8 mouse cellular contexts compared by ENCODE assay signal in the genomic region with DNA sequence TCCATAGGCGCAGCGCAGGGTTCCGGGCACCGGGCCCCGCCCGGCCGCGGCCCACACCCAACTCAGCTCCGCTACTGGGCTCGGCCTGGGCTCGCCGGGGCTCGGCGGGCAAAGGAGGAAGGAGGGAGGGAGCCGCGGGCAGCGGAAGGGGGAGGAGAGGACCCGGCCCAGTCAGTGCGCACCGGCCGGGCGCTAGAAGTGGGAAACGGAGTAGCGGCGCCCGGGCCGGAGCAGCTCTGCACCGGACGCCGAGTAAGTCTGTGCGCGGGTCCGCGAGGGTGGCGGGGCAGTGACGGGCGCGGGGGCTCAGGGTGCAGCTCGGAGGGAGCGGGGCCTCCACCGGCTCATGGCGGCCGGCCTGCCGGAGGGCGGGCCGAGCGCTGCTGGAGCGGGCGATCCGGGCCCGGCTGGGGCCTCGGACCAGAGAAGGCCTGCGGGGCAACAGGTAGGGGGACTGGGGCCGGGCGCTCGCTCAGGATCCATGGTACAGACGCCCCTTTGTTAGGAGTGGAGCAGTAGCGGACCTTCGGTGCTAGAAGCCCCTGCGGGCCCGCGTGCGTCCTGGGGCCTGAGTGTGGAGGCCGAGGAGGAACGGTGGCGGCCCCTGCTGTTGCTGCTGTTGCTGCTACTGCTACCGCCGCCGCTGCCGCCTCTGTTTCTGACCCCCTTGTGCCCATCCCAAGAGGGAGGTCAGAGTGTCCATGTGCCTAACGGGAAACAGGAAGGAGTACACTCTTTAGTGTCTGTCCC. TPM values are rescaled to one million over a fixed set of nuclear protein-coding genes. Genes with fewer than 3 reads are reported as not detected.
DNase-seq lines count a peak whose midpoint lies in the region; ATAC-seq and TF ChIP-seq lines count a peak whose summit lies in the region.

No protein-coding gene starts in this region.

- H3K4me3 ChIP-seq in gastrocnemius, adult 2 months = peak overlapping the region; percentile 91
- H3K4me3 ChIP-seq in hindbrain, postnatal 0 days (ENCODE audit: low read length) = peak overlapping the region; percentile 79
- H3K4me3 ChIP-seq in midbrain, embryonic 10.5 days = peak overlapping the region; percentile 78

- no peaks in the 10 kb centered on the region for H3K27me3 ChIP-seq in hindbrain, postnatal 0 days (ENCODE audit: insufficient read depth, low read length)
- H3K27me3 ChIP-seq in midbrain, embryonic 10.5 days (ENCODE audit: low read depth, poor library complexity, severe bottlenecking) = no peaks in the 10 kb centered on the region

- TF ChIP-seq CTCF in gastrocnemius, adult 2 months (IDR thresholded peaks at IDR 0.05) = peak; percentile 47
- peak; percentile 62 for TF ChIP-seq CTCF in hindbrain, postnatal 0 days (IDR thresholded peaks at IDR 0.05; ENCODE audit: low read depth)

- peak overlapping the region; percentile 99 for H3K27ac ChIP-seq in gastrocnemius, adult 2 months
- H3K27ac ChIP-seq in hindbrain, postnatal 0 days = peak overlapping the region; percentile 92
- H3K27ac ChIP-seq in midbrain, embryonic 10.5 days (replicated peaks) = peak overlapping the region; percentile 100

- peak overlapping the region; percentile 86 for H3K4me2 ChIP-seq in hindbrain, postnatal 0 days (ENCODE audit: low read depth, low read length)

- intact Hi-C loops in gastrocnemius, adult 2 months (cut with DNase I) = no loop called here
- intact Hi-C loops in left cerebral cortex, postnatal 36 days (cut with DNase I) = no loop called here

- H3K9ac ChIP-seq in hindbrain, postnatal 0 days (replicated peaks; ENCODE audit: low read length) = peak overlapping the region; percentile 98

- WGBS in hindbrain, postnatal 0 days = under 1% methylated on average over 62 of the region's 71 CpGs
- WGBS in midbrain, embryonic 10.5 days = under 1% methylated on average over 71 of the region's 71 CpGs

- peak; percentile 59 for DNase-seq in WW6 (ENCODE audit: low read depth, low spot score)
- peak; percentile 71 for DNase-seq in cerebellum, postnatal 36 days
- peak; percentile 96 for DNase-seq in gastrocnemius, adult 2 months
- peak; percentile 82 for DNase-seq in hindbrain, postnatal 0 days (ENCODE audit: low spot score)
- peak; percentile 78 to 80 for DNase-seq in left cerebral cortex, postnatal 36 days (ENCODE audit: low spot score in 2 of 2)
- peak; percentile 90 for DNase-seq in midbrain, embryonic 10.5 days (ENCODE audit: low spot score)
- DNase-seq in right cerebral cortex, postnatal 36 days (ENCODE audit: low spot score in 2 of 2) = peak; percentile 45
- DNase-seq in urinary bladder, postnatal 4 days (ENCODE audit: low spot score in 2 of 2) = peak; percentile 90 to 92

- H3K9me3 ChIP-seq in hindbrain, postnatal 0 days (ENCODE audit: low read length) = no peaks in the 10 kb centered on the region
- no peaks in the 10 kb centered on the region for H3K9me3 ChIP-seq in midbrain, embryonic 10.5 days (replicated peaks)

- no peaks in the 10 kb centered on the region for H3K36me3 ChIP-seq in hindbrain, postnatal 0 days (ENCODE audit: insufficient read depth, low read length)
- peaks cover 10% of the 10 kb centered on the region for H3K36me3 ChIP-seq in midbrain, embryonic 10.5 days

- no peaks in the 10 kb centered on the region for H3K4me1 ChIP-seq in hindbrain, postnatal 0 days (ENCODE audit: insufficient read depth, low read length)
- peaks cover 54% of the 10 kb centered on the region for H3K4me1 ChIP-seq in midbrain, embryonic 10.5 days

- ATAC-seq in hindbrain, postnatal 0 days = peak; percentile 90

RNA-seq across cellular contexts. Expression of a gene that starts 0.7 kb away (rescaled TPM):
- total RNA-seq in gastrocnemius, adult 2 months (2021) = 10 to 100 TPM; 19.6 to 23.4 TPM
- total RNA-seq in hindbrain, postnatal 0 days (2014; rRNA removed) = 43.7 and 64.0 TPM in 2 replicates
- 87.4 and 90.5 TPM in 2 replicates for polyA plus RNA-seq in hindbrain, postnatal 0 days (2015; fragmentation: Nextera tagmentation; extraction: Ambion mirVana)
- 10 to 100 TPM; 49.2 to 53.5 TPM for total RNA-seq in left cerebral cortex, postnatal 36 days (2021)
- 116 and 120 TPM in 2 replicates for polyA plus RNA-seq in midbrain, embryonic 10.5 days (2016; fragmentation: Nextera tagmentation; extraction: Ambion mirVana)

RNA-seq across cellular contexts. Expression of a gene that starts 8.3 kb away (rescaled TPM):
- total RNA-seq in gastrocnemius, adult 2 months (2021) = not detected
- total RNA-seq in hindbrain, postnatal 0 days (2014; rRNA removed) = 0.31 TPM in 1 of 2 replicates, not detected in the other
- 0.28 and 0.48 TPM in 2 replicates for polyA plus RNA-seq in hindbrain, postnatal 0 days (2015; fragmentation: Nextera tagmentation; extraction: Ambion mirVana)
- 1 to 10 TPM; 1.1 TPM for total RNA-seq in left cerebral cortex, postnatal 36 days (2021)
- 1.5 and 1.9 TPM in 2 replicates for polyA plus RNA-seq in midbrain, embryonic 10.5 days (2016; fragmentation: Nextera tagmentation; extraction: Ambion mirVana)

RNA-seq across cellular contexts. Expression of a gene that starts 33.4 kb away (rescaled TPM):
- 10 to 100 TPM; 45.8 to 46.9 TPM for total RNA-seq in gastrocnemius, adult 2 months (2021)
- 72.7 and 77.4 TPM in 2 replicates for total RNA-seq in hindbrain, postnatal 0 days (2014; rRNA removed)
- 56.6 and 60.4 TPM in 2 replicates for polyA plus RNA-seq in hindbrain, postnatal 0 days (2015; fragmentation: Nextera tagmentation; extraction: Ambion mirVana)
- 10 to 100 TPM; 24.9 to 27.0 TPM for total RNA-seq in left cerebral cortex, postnatal 36 days (2021)
- 25.2 and 27.9 TPM in 2 replicates for polyA plus RNA-seq in midbrain, embryonic 10.5 days (2016; fragmentation: Nextera tagmentation; extraction: Ambion mirVana)

RNA-seq across cellular contexts. Expression of a gene that starts 34.1 kb away (rescaled TPM):
- 10 to 100 TPM; 23.9 to 26.4 TPM for total RNA-seq in gastrocnemius, adult 2 months (2021)
- total RNA-seq in hindbrain, postnatal 0 days (2014; rRNA removed) = 31.1 and 31.8 TPM in 2 replicates
- polyA plus RNA-seq in hindbrain, postnatal 0 days (2015; fragmentation: Nextera tagmentation; extraction: Ambion mirVana) = 32.6 and 33.8 TPM in 2 replicates
- 10 to 100 TPM; 21.6 to 22.9 TPM for total RNA-seq in left cerebral cortex, postnatal 36 days (2021)
- polyA plus RNA-seq in midbrain, embryonic 10.5 days (2016; fragmentation: Nextera tagmentation; extraction: Ambion mirVana) = 29.2 and 37.6 TPM in 2 replicates

RNA-seq across cellular contexts. Expression of a gene that starts 41.7 kb away (rescaled TPM):
- 10 to 100 TPM; 10.6 to 11.7 TPM for total RNA-seq in gastrocnemius, adult 2 months (2021)
- 36.6 and 50.8 TPM in 2 replicates for total RNA-seq in hindbrain, postnatal 0 days (2014; rRNA removed)
- 26.4 and 26.5 TPM in 2 replicates for polyA plus RNA-seq in hindbrain, postnatal 0 days (2015; fragmentation: Nextera tagmentation; extraction: Ambion mirVana)
- total RNA-seq in left cerebral cortex, postnatal 36 days (2021) = 10 to 100 TPM; 29.4 to 40.0 TPM
- 52.3 and 61.9 TPM in 2 replicates for polyA plus RNA-seq in midbrain, embryonic 10.5 days (2016; fragmentation: Nextera tagmentation; extraction: Ambion mirVana)

Comparison
In these comparisons a context has a peak if more than half of its experiments do, and no peak if none do; other contexts are left out.
1. Peak in every context shown above with its lines: DNase-seq, ATAC-seq, H3K4me3 ChIP-seq and H3K27ac ChIP-seq.
2. DNase-seq: peak in every context shown above with its lines; median percentile 96 in gastrocnemius, adult 2 months; 91 in urinary bladder, postnatal 4 days; 90 in midbrain, embryonic 10.5 days; 82 in hindbrain, postnatal 0 days; 79 in left cerebral cortex, postnatal 36 days; 71 in cerebellum, postnatal 36 days; 59 in WW6; 45 in right cerebral cortex, postnatal 36 days.